14 mouse cellular contexts compared by ENCODE assay signal in genomic region chr6:91621437-91621836, GRCm38 (mm10).
"Had no signal": no experiment of that assay in that cellular context is flagged by ENCODE, and none has a peak within 500 bp of the region (broad histone marks: within the 10 kb centered on the region; RNA-seq: fewer than 3 reads in every experiment).

No protein-coding gene starts in this region.

- DNase-seq: liver, postnatal 0 days; lung, adult 2 months; lung, postnatal 14 days; lung, postnatal 36 days; retina, postnatal 1 day; right cerebral cortex, adult 18-20 months; right cerebral cortex, postnatal 25 days; right cerebral cortex, postnatal 4 days; thymus, adult 2 months; thymus, postnatal 25 days; thymus, postnatal 4 days had no signal

- ATAC-seq: liver, postnatal 0 days; lung, postnatal 0 days; midbrain, embryonic 13.5 days; midbrain, embryonic 15.5 days had no signal
